Mouse (Mus musculus) c-Kit-negative CD71-positive TER-119-positive erythroid progenitor cells, embryonic 14.5 days (primary cell): ENCODE data around the gene Rab25.

Experiments used
- DNase-seq: peaks from one replicate; pipeline ENCODE4 v3.0.0-alpha.2; 2013; ENCODE audit warnings: low read depth, low spot score

Rab25 gene

GRCm38 (mm10) chr3:88567892-88568291 lies 19.8 kb upstream of the Rab25 start:
- no peak for DNase-seq

- DNase-seq = no peak
These were observed 18.5 kb upstream of the Rab25 start for GRCm38 (mm10) chr3:88566536-88567061.

GRCm38 (mm10) chr3:88566116-88566515 lies 18.0 kb upstream of the Rab25 start:
- DNase-seq = no peak

- DNase-seq = no peak
These were observed 15.9 kb upstream of the Rab25 start for GRCm38 (mm10) chr3:88563966-88564365.

DNA sequence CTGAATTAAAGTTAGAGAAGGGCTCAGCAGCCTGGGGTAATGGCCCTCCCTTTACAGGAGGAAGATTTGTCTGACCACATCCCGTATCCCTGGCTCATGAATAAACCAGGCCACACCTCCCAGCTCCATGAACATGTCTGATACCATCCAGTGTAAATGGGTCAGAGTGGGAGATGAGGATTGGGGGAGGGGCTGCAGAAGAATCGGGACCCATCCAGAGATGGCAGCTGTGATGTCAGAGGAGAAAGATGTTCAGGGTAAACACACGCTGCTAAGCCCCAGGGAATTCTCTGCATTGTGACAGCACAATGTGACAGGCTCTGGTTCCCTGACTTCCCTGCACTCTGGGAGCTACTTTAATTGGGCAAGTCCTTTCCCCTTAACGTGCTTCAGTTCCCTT lies 15.3 kb upstream of the Rab25 start:
- no peak for DNase-seq

DNA sequence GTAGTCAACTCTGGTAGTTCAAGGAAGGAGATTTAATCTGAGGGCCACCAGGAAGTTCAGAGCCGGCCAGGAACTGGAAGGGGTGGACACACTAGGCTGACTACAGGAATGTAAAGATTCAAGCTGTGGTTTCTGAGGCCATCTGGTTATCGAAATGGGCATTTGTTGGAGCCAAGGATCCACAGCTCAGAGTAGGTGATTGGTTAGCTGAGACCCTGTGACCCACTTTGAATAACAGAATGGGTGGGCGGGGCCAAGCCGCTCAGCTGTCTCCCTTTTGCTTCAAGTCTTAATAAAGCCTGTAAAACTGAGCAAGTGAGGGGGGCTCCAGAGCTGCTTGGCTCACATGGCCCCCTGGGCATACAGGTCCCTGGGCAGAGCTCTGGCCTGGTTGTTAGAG lies 13.9 kb upstream of the Rab25 start:
- no peak for DNase-seq

GRCm38 (mm10) chr3:88559596-88559995 lies 11.5 kb upstream of the Rab25 start:
- DNase-seq = no peak

GRCm38 (mm10) chr3:88556616-88557015 lies 8.5 kb upstream of the Rab25 start:
- no peak for DNase-seq

GRCm38 (mm10) chr3:88555731-88556130 lies 7.6 kb upstream of the Rab25 start:
- no peak for DNase-seq

DNA sequence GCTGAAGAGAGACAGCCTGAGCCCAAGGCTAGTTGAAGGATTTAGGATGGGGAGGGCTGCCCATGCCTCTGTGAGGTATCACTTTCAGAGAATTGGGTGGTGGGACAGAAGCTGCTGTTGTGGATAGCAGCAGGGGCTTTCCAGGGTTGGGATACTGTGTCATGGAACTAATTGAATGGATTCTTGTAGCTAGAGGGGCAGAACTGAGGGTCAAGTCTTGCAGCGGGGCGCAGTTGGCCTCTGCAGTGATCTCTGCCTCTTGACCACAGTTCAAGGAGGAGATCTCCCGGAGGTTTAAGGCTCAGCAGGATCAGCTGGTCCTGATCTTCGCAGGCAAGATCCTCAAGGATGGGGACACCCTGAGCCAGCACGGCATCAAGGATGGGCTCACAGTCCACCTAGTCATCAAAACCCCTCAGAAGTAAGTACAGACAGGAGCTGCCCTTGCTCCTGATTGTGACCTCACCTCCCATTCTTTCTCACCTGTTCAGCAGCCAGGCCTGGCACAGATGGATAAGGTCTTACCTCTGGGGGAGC lies 7.0 kb upstream of the Rab25 start:
- DNase-seq = no peak

DNA sequence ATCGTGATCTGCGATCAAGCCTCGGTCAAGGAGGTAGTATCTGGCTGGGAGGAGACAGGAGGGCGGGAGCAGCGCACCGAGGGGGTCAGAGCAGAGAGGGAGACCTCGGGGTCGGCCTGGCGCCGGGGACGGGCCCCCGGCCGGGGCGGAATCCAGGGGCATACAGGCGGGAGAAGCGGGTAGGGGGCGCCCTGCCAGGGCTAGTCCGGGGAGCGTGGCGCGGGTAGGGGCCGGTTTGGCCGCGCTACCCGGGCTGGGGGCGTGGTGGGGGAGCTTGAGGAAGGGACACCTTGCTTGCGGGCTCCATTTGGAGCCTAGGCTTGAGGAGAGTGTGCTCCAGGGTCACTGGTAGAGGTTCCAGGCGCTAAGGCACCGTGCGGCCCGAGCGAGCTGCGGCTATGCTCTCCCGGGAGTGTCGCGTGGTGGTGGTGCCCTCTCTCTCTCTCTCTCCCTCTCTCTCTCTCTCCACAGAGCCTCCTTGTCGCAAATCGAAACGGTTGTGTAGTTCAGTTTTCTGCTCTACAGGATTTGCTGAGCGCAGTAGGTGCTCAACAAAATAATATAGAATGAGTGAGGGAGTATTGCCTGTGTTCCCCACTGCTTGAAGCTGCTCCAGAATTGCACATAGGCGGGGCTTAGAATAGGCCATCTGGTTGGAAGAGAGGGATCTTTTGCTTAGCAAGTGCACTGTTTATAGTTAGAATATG lies 5.9 kb upstream of the Rab25 start:
- DNase-seq = peak; percentile 34

DNA sequence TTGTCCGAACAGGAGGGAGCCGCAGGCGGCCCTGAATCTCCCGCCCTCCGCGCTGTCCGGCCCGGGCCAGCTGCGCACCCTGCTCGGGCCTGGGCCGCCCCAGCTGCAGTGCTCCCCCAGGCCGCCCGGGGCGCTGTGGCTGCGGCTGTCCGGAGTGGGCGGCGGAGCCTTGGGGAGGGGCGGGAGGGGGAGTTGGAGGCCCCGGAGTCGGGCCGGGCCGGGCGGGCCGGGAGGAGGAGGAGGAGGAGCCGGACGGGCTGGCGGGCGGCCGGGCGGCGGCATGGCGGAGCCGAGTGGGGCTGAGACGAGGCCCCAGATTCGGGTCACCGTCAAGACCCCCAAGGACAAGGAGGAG lies 5.4 kb upstream of the Rab25 start, which contains the start of gene Ubqln4:
Gene Ubqln4, plus strand, starts transcription at position 234 of the 355 bp plus-strand sequence.
- peak; percentile 72 for DNase-seq

- DNase-seq = peak; percentile 91
These were observed 4.8 kb upstream of the Rab25 start, which contains the start of gene Lamtor2 for GRCm38 (mm10) chr3:88552676-88553524. Gene Lamtor2, minus strand, starts transcription at chr3:88553074.

- no peak for DNase-seq
These were observed 4.1 kb upstream of the Rab25 start for GRCm38 (mm10) chr3:88552082-88552645.

DNA sequence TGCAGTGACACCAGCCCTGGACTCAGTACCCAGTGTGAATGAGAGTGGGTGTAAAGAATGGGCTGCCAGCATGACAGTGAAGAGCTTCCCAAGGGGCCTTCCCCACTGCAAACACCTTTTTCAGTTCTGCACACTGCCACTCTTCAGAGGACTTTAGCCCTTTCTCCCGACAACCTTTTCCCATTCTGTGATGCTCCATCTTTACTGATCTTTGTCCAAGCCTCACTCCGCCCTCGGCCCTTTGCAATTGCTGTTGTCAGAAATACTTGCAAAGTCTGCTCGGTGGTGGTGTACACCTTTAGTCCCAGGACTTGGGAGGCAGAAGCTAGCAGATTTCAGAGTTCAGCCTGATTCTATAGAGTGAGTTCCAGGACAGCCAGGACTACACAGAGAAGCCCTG lies 3.5 kb upstream of the Rab25 start:
- no peak for DNase-seq

- no peak for DNase-seq
These were observed 1.3 kb downstream of the Rab25 start for GRCm38 (mm10) chr3:88546674-88547418.

- no peak for DNase-seq
These were observed 3.0 kb downstream of the Rab25 start for GRCm38 (mm10) chr3:88544955-88545591.

DNA sequence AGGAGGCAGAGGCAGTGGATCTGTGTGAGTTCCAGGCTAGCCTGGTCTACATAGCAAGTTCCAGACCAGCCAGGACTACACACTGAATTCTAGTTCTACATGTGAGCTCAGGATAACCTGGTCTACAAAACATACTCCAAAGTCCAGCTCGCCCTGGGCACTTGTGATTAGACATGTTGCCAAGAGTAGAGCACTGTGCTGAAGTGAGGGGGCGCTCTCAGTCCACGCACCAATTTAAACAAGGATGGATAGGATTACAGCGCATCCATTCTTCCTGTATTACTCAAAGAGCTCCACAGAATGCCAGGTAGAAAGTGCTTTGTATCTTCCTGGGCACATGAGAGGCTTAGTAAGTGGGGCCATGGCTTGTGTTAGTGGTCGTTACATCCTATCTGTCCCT lies 3.6 kb downstream of the Rab25 start:
- DNase-seq = no peak

DNA sequence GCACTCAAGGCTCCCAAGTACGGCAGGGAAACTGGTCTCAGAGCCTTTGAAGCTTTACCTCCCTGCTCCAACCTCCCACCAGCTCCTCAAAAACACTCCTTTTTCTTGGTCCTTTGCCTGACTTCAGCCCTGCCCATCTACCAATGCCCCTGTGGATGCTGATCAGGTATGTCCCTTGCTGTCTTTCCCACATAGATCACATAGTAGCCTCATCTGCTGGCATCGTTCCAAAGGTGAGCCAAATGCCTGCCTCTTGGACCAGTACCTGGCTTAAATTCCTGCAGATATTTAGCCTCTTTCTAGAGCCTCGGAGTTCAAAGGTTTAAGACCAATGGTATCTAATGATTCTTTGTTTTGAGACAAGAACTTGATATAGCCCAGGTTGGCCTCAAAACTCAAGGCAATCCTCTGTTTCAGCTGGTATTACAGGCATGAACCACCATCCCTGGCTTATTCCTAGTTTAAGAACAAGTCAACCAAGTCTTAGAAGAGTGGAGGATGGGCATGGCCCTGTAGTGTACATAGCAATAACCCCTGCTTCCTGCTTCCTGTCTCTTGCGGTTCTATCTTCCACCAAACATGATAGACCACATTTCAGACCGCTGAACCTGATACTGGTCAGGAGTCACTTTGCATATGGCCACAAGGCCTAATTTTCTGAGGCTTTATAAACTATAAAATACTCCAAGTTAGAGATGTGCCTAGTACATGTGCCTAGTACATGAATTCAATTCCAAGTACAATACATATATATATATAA lies 4.3 kb downstream of the Rab25 start:
- DNase-seq = no peak

DNA sequence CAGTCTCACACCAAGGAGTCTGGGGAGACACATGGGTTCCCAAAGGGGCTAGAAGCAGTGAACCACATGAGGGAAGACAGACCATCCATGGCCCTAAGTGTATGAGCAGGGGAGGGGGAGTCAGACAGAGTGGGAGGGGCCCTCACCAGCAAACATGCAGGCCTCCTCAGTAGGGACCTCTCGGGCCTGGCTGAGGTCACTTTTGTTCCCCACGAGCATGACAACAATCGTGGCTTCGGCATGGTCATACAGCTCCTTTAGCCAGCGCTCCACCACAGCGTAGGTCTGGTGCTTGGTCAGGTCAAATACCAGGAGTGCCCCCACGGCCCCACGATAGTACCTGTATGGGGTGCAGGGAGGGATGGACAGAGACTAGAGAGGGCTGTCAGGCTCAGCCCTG lies 4.9 kb downstream of the Rab25 start:
- no peak for DNase-seq
